Mouse (Mus musculus) bone marrow, adult 2 months (tissue): ENCODE results near the gene Phb2.

Experiments
- CTCF ChIP-seq: fragments of 200-500 bp; IDR thresholded peaks from 2 replicates; pipeline ENCODE4 v1.5.1; 2011; ENCODE audit warnings: low read length, control low read depth; ENCODE audit not compliant: control insufficient read depth, insufficient read depth
- POLR2A ChIP-seq: fragments of 200-500 bp; IDR thresholded peaks from 2 replicates; pipeline ENCODE4 v1.6.1; 2011; ENCODE audit warnings: low read depth, mild to moderate bottlenecking, control low read depth, low read length, borderline replicate concordance; ENCODE audit not compliant: control insufficient read depth

- TF ChIP-seq POLR2A (no peak), CTCF (no peak)
Measured at GRCm38 (mm10) chr6:124717968-124718367, 5.8 kb downstream of the Phb2 start.
